Mouse (Mus musculus): Measurements from ENCODE around the gene Cds2.
"Not testable (repeated sequence)": the region's sequence is repeated elsewhere in the genome, so short reads cannot be mapped to it uniquely, and the experiment has no call there.

The Cds2 gene

DNA sequence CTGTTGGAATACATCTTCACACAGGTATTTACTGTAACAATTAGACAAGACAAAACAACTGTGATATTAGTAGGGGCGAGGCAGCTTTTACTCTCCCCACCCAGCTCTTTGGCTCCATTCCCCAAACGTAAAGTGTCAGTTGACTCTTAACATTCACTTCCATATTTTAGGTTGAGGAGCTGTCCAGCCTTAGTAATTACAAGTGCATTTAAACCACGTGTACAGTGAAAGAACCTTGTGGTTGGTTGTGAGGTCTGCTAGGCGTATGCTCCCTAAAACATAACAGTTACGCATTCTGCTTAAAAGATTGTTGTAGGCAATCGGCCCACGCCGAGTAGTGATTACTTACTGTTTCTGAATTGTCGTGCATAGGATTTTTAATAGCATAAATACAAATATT, 2.2 kb downstream of the Cds2 start:
- DNase-seq (ENCODE audit: low read depth, low spot score): no peak

DNA sequence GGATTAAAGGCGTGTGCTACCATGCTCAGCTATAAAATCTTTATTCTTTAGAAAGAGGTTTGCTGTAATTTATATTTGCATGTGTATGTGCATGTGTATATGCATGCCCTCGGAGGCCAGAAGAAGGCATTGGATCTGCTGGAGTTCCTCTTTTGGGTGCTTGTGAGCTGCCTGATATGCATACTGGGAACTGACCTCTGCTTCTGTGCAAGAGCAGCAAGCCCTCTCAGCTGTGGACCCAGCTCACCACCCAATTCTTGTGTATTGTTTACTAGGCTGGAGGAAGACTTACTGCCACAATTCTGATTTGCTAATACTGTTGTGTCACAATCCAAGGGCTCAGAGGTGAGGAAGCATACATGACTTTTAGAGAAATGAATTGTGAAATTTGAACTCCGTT, 3.1 kb downstream of the Cds2 start:
- no peak for DNase-seq (ENCODE audit: low read depth, low spot score)

DNA sequence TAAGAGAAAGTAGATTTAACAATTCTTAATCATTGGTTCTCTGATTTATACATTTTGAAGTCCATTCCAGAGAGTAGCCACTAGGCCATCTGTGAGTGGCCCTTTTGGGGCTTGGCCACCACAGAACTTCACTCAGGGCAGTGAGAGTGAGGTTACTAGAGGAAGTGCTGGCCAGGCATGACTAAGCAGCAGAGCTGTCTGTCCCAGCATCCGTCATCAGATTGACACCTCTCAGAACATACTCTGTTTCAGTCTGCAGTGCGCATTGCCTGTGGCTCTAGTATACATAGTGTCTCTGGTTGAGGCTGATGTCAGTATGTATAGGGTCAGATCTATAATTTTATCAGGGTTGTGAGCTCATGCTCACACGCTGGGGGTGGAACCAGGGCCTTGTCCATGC, 6.3 kb downstream of the Cds2 start:
- DNase-seq (ENCODE audit: low read depth, low spot score): no peak

DNA sequence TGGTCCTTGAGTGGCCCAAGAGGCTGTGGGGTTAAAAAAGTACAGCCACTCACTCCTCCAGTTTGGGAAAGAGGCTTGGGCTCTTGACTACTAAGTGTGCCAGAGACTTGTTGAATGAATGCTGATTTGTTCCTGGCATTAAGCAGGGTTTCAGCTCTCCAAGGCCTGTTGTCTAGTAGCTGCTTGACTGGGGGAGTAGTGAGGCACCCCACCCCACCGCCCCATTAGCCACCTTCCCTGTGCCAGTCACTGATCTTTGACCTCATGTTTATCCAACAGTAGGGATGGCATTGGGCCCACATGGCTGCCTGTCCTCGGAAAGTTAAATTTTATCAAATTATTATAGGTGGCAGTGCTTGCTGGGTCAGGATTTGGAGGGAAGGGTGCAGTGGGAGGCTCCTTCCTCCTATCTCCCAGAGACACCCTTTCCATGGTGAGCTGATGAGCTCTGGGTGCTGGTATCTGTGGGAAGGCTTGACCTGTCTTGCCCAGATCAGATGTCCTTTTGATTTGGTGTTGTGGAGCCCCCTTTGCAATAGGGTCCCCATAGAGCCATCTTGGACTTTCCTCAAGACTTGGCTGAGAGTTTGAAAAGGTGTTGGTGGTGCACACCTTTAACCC, 7.5 kb downstream of the Cds2 start:
- DNase-seq (ENCODE audit: low read depth, low spot score): no peak

DNA sequence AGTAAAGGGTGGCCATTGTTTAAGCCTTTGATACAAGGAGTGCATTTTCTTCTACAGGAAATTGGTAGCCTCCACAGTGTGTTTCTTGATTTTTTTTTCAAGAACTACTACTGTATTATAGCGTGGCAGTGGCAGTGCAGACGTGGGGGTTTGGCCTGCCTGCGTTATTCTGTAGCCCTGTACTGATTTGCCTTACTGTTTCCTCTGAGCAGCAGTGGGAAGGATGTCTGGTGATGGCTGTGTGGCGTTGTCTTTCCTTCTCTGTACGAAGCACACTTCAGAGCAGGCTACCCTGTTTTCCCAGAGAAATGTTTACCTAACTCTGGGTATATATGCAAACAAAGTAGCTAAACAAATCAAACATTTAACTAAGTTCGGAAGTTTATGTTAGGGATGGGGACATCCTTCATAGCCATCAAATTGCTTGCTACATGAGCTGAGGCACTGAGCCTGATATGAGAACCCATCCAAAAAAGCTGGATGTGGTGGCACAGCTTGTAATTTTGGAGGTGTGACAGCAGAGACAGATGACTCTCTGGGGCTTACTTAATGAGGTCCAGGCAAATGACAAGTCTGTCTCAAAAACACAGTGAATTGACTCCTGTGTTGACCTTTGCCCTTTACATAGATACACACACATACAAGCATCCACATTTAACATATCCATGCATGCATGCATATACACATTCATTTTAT, 9.9 kb downstream of the Cds2 start:
- no peak for DNase-seq (ENCODE audit: low read depth, low spot score)

DNA sequence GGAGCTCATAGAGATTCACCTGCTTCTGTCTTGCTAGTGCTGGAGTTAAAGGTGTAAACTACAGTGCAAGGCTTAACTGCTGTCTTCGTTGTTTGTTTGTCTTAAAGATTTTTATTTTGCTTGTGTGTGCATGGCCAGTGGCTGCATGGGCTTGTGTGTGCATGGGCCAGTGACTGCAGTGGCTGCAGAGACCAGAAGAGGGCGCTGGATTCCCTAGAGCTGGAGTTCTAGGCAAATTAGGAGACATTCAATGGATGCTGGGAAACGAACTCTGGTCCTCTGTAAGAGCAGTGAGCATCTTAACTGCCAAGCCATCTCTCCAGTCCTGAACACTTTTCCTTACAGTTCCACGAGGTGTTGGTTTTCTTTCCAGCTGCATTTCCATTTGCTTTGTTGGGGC, 12.6 kb downstream of the Cds2 start:
- DNase-seq (ENCODE audit: low read depth, low spot score): no peak

DNA sequence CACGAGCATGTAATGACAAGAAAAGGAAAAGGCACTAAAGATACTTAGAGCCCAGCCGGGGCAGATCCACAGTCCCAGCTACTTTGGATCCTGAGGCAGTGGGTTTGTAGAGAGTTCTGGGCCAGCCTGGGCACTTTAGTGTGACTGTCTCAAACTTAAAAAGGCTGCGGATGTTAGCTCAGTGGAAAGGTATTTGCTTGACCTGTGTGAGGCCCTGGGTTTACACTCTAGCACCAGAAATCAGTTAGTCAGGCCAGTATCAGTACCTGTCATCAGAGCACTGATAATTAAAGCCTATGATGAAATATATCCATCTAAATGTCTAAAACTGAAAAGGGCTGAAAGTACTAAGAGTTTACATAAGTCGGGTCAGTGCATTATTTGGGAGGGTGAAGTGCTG, 13.3 kb downstream of the Cds2 start:
- no peak for DNase-seq (ENCODE audit: low read depth, low spot score)

DNA sequence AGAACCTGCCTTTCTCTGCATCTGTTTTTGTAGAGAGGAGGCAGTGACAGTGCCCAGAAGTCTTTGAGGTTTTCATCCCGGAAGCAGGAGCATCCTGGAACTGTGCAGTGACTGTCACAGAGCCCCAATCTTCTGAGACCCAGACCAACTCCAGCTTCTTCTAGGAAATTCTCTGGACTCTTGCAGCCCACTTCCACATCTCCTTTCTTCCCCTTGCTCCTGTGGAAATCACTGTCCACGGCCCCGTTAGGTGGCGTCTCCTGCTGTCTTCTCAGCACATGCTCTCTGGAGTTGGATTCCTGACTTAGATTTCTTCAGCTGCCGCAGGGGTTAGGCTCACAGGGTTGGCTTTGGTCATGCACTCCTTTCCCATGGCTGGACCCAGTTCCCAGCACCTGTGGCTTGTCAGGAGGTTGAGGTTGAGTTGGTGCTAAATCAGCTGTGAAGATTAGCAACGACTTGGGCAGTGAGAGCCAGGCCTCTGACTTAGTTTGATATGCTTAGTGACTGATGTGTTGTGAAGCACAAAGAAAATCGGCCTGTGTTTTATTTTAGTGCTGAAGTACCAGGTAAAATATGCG, 15.4 kb downstream of the Cds2 start:
- DNase-seq (ENCODE audit: low read depth, low spot score): no peak

DNA sequence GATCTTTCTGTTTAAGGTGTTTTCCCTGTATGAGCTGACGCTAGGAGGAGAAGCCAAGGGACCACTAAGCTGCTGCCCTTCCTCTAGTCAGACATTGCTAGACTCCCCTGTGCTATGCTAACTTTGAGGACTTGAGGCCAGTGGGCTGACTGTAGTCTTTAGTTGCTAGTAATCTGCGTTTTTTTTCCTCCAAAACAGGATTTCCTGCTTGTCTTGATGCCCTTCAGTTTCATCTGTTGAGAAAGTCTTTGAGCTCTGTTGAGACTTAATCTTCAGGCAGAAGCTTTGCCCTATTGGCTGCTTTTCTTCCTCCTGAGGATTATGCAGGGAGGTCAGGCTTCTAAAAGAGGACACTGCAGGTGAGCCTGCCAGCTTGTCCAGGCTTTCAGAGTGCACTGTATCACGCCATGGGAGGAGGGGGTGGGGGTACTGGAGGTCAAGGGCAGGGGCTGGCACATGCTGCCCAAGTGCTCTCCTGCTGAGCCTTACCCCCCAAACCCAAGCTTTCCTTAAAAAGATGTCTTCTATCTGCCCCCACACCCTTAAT, 16.5 kb downstream of the Cds2 start:
- no peak for DNase-seq (ENCODE audit: low read depth, low spot score)

DNA sequence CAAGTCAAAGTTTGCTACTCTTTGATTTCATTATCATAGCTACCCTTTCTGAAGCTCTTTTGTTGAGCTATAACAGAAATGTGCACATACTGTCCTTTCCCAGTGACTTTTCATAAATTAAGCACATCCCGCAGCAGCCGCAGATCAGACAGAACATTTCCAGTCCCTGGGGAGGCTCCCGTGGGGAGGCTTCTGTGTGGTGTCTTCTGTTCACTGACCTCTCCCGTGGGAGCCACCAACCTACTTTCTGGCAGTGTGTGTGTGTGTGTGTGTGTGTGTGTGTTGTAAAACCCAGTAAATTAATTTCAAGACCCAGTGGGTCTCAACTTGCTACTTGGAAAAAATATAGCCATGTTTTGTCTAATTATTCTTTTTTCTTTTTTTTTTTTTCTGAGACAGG, 17.0 kb downstream of the Cds2 start:
- DNase-seq (ENCODE audit: low read depth, low spot score): no peak

DNA sequence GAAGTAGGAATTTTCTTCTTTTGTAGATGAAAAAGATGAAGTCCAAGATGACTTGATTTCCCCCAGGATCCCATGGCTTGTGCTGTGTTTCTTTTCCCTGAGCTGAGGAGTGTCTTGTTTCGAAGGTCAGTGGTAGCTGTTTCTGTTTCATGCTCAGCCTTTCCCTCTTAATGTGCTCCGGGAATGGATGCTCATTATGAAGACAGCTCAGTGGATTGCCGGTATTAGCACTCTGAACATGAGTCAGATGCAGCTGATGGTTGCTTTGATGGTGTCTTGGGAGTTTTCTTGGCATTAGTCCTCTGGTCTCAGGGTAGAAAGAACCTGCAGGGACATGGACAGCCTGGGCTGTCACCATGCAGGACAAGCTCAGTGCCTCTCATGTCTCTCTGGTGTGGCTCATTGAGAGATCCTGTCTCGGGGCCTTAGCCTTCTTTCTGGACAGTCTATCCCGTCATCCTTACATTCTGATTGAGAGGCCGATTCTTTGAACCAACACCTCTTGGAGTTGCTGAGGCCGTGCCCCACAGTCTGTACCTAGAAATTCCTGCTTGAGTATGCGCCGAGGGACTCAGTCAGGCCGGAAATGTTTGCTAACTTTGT, 17.7 kb downstream of the Cds2 start:
- no peak for DNase-seq (ENCODE audit: low read depth, low spot score)

DNA sequence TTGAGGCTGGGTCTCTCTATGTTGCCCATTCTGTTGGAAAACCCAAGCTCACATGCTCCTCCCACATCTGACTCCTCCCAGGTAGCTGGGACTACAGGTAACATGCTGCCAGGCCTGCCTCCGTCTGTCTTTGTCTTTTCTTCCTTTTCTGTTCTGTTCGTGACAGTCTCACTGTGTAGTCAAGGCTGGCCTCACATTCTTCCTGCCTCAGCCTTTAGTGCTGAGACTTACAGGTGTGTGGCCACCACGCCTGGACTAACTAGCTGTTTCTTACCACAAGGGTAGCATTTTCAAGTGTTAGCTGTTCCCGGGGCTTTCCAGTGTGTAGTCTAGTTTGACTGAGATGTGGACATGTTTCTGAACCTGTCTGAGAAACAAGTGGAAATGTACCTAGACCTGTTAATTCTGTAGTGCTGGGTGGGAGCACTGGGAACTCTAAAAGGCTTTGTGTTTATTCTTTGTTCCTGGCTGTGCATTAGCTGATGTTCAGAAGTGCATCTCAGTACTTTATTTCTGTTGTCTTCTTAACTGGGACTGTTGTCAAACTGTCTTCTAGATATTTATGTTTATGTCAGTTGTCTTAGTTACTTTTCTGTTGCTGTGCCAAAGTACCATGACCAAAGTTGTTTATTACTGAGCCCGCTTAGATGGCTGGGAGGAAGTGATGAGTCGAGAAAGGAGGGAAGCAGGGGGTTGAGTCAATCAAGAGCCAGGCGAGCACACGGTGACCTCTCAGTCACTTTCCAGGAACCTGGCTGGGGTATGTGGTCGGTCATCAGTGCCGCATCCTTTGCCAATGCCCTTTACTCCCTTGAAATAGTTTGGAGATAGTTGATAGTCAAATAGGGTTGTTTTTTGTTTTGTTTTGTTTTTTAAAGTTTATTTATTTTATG, 18.9 kb downstream of the Cds2 start:
- no peak for DNase-seq (ENCODE audit: low read depth, low spot score)

DNA sequence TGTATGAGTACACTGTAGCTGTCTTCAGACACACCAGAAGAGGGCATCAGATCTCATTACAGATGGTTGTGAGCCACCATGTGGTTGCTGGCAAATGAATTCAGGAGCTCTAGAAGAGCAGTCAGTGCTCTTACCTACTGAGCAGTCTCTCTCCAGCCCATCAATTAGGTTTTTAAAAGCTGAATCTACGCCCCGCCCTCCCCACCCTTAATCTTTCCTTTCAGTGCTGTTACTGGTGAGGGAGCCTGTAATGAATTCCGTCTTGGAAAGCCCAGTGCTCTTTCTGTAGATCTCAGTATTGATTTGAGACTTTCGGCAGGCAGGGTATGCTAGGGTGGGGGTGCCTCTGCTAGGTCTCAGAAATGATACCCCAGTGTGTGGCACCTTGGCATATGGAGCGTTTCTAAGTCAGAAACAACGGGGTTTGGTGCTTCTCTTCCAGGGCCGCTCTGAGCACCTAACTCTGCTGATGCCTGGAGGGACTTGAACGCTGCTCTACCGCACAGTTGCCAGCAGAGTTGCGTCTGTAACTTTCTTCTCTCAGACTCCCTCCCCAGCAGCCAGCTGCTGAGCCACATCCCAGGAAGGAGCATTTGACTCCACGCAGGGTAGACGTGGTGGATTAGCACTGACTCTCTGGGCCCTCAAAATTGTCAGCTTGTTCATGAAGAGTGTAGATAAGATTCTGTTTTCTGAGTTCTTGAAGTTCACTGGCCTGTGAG, 19.7 kb downstream of the Cds2 start:
- no peak for DNase-seq (ENCODE audit: low read depth, low spot score)

DNA sequence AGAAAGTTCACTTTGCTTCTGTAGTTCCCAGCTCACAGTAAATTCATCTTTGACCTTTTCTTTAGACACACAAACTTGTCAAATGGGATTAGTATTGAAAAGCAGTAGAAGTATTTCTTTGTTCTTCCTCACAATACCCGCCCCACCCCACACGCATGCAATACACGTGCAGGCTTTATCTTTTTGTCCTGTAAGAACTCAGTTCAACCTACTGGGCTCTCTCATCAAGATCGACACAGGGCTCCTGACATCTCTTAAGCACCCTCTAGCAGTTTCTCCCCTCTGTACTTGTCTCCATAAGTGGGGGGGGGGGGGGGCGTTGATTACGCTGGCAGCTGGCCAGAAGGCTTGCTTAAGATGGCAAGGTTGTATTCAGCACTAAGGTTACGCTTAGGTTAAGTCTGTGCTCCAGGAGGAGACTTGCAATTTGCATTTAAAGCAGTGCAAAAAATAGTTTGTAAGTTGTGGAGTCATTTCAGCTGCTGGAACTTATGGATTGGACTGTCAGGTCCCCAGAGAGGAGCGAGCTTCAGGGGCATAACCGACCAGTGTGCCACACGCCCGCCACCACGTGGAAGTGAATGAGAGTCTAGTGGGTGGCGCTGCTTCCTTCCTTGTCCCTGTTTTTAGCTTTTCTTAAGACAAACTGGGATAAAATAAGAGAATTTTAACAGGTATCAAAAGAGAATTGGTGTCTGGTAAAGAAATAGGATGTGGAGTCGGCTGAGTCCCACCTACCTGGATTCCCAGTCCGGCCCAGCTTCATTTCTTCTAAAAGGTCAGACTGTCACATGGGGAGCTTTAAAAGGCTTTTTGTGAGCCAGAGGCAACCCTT, 20.5 kb downstream of the Cds2 start:
- DNase-seq (ENCODE audit: low read depth, low spot score): no peak

DNA sequence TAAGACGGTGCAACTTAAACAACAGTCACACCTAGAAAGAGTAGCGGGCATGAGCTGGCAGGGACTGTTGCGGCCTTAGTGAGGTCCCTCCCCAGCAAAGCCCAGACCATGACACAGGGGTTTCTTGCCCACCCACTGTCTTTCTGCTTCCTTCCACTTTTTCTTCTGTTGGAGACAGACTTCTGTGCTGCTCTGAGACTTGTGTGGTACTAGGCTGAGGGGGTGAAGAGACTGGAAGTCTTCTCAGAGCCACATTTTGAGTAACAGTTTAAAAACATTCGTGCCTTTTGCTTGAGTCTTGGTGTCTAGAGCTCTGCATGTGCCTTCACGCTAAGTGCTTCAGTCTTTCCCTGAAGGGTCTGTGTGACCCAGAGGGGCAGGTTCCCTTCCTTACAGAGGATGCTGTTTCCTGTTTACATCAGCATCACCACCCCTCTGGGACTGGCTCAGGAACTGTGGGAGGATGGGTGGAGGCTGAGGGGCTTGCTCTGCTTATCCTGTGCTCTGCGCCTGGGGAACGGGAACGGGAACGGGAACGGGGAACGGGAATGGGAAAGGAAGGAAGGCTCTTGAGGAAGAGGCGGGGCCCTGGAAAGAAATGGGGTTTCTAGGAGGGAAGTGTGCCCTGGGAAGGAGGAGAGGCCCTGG, 21.7 kb downstream of the Cds2 start:
- no peak for DNase-seq (ENCODE audit: low read depth, low spot score)

DNA sequence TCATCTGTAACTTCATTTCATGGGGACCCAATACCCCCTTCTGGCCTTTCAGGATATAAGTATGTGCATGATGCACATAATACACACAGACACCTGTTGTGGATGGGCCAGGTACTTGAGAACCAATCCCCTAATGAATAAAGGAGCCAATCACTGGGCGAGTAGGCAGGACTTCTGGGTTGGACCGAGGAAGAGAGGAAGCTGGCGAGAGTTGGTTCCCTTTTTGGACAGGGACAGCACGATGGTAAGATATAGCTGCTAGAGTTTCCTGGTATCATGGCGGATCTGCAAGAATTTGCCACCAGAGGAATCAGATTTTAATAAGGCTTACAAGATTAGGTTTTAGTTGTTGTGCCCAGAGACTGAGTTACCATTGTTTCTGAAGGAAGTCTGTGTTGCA, 22.8 kb downstream of the Cds2 start:
- not testable (repeated sequence) for DNase-seq (ENCODE audit: low read depth, low spot score)

DNA sequence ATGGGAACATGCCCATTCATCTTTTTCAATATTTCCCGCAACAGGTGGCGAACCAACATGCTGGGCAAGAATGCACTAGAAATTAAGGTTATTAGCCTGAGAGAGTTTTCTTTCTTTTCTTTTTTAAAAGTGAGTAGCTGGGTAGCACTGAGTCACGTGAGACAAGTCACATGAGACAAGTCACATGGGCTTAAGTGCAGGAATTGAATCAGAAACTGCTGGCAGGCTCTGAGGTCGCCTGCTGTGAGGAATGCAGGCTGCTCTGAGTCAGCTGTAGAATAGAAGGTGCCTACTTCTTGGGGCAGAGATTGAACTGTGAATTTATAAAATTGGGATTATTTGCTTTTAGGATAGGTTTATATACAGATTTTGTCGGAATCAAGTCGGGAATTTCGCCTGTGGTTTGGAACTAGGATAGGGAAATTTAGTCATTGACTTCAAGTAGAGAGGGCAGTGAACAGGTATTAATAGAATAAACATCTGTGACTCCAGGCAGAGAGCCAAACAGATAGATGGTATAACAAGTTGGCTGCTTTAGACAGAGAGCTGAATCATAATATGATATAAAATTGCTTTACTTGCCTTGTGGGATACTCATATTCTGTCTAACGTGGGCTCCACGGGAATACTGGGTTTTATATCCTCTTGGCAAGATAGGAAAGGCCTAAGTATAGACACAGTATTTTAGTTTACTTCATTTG, 23.6 kb downstream of the Cds2 start:
- no peak for DNase-seq (ENCODE audit: low read depth, low spot score)

DNA sequence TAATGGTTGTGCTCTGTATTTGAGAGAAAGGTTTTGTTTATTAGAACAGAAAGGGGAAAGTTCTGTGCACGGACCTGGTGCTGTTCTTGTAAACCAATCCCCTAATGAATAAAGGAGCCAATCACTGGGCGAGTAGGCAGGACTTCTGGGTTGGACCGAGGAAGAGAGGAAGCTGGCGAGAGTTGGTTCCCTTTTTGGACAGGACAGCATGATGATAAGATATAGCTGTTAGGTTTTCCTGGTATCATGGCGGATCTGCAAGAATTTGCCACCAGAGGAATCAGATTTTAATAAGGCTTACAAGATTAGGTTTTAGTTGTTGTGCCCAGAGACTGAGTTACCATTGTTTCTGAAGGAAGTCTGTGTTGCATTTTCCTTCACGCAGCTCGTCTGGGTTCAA, 26.3 kb downstream of the Cds2 start:
- not testable (repeated sequence) for DNase-seq (ENCODE audit: low read depth, low spot score)

DNA sequence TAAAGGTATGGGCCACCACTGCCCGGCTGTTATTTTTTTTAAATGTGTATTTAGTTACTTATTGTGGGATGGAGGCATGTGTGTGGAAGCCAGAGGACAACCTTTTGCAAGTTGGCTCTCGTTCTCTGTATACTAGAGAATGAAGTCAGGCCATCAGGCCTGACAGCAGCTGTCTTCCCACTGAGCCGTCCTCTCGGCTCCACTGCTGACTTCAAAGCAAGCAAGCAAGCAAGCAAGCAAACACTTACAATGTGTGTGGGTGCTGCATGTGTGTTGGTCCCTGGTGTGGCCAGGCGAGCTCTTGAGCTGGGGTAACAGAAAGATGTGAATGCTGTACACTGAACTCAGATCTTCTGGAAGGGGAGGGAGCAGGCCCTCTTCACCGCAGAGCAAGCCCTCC, 27.9 kb downstream of the Cds2 start:
- DNase-seq (ENCODE audit: low read depth, low spot score): no peak

Data from mesoderm, embryonic 11.5 days (tissue).